Mouse (Mus musculus) liver (tissue): Measurements from ENCODE around the gene Ing1.

Experiments used
- DNase-seq: peaks from one replicate; pipeline ENCODE4 v3.0.0-alpha.2; 2020; ENCODE audit warnings: mixed read lengths

Ing1 gene

GRCm38 (mm10) chr8:11554799-11555719 is at the start of gene Ing1:
TSS of gene Ing1 (plus strand) at chr8:11555571.
- DNase-seq: peak; percentile 96

GRCm38 (mm10) chr8:11506074-11506473 is 49.3 kb upstream of the Ing1 start:
- no peak for DNase-seq

- DNase-seq: peak; percentile 69
These were observed 48.6 kb upstream of the Ing1 start for GRCm38 (mm10) chr8:11506802-11507201.

- DNase-seq: no peak
These were observed 46.5 kb upstream of the Ing1 start for GRCm38 (mm10) chr8:11508880-11509279.

- DNase-seq: no peak
These were observed 44.4 kb upstream of the Ing1 start for GRCm38 (mm10) chr8:11510971-11511370.

- peak; percentile 74 for DNase-seq
These were observed 42.7 kb upstream of the Ing1 start for GRCm38 (mm10) chr8:11512711-11513110.

- peak; percentile 36 for DNase-seq
These were observed 42.1 kb upstream of the Ing1 start for GRCm38 (mm10) chr8:11513247-11513646.

- DNase-seq: no peak
These were observed 39.1 kb upstream of the Ing1 start for GRCm38 (mm10) chr8:11516292-11516691.

- DNase-seq: no peak
These were observed 37.9 kb upstream of the Ing1 start for GRCm38 (mm10) chr8:11517366-11518055.

GRCm38 (mm10) chr8:11518056-11518396 is 37.3 kb upstream of the Ing1 start:
- no peak for DNase-seq

- DNase-seq: no peak
These were observed 36.7 kb upstream of the Ing1 start for GRCm38 (mm10) chr8:11518676-11519075.

GRCm38 (mm10) chr8:11523331-11523730 is 32.0 kb upstream of the Ing1 start:
- DNase-seq: no peak

- DNase-seq: no peak
These were observed 25.1 kb upstream of the Ing1 start for GRCm38 (mm10) chr8:11530155-11530770.

- no peak for DNase-seq
These were observed 24.5 kb upstream of the Ing1 start for GRCm38 (mm10) chr8:11530849-11531248.

GRCm38 (mm10) chr8:11534494-11534893 is 20.9 kb upstream of the Ing1 start:
- no peak for DNase-seq

GRCm38 (mm10) chr8:11539049-11539448 is 16.3 kb upstream of the Ing1 start:
- no peak for DNase-seq

GRCm38 (mm10) chr8:11540182-11540581 is 15.2 kb upstream of the Ing1 start:
- DNase-seq: no peak

GRCm38 (mm10) chr8:11542031-11542430 is 13.3 kb upstream of the Ing1 start:
- no peak for DNase-seq

- DNase-seq: no peak
These were observed 12.5 kb upstream of the Ing1 start for GRCm38 (mm10) chr8:11542866-11543265.

GRCm38 (mm10) chr8:11544386-11544785 is 11.0 kb upstream of the Ing1 start:
- peak; percentile 75 for DNase-seq

GRCm38 (mm10) chr8:11547063-11547462 is 8.3 kb upstream of the Ing1 start:
- no peak for DNase-seq

GRCm38 (mm10) chr8:11549706-11550105 is 5.7 kb upstream of the Ing1 start:
- peak; percentile 78 for DNase-seq

- DNase-seq: peak; percentile 95
These were observed 5.0 kb upstream of the Ing1 start, which contains the start of gene Cars2 for GRCm38 (mm10) chr8:11550281-11550948. TSS of gene Cars2 (minus strand) at chr8:11550783.
